Mouse (Mus musculus) midbrain, embryonic 16.5 days (tissue): ENCODE data around the gene Xrcc1. TPM values are rescaled to one million over a fixed set of nuclear protein-coding genes. Genes with fewer than 3 reads are reported as not detected.

Source experiments
- ATAC-seq: fragments of 200-750 bp; cut with Nextera tagmentation; 2 replicates; pipeline ENCODE4 v1.8.0; 2017; ENCODE audit warnings: moderate TSS enrichment
- H3K27ac ChIP-seq: fragments of 300-500 bp; sonication (generic); 2 replicates; pipeline ENCODE4 v1.5.1; 2014; ENCODE audit warnings: mild to moderate bottlenecking, low read length, mixed read lengths
- H3K27me3 ChIP-seq: fragments of 300-500 bp; sonication (generic); 2 replicates; pipeline ENCODE4 v1.6.1; 2014; ENCODE audit warnings: low read depth, low read length, mixed read lengths; ENCODE audit not compliant: control insufficient read depth, insufficient read depth
- H3K36me3 ChIP-seq: fragments of 300-500 bp; sonication (generic); 2 replicates; pipeline ENCODE4 v1.6.1; 2014; ENCODE audit warnings: mild to moderate bottlenecking, low read length, moderate library complexity, mixed read lengths; ENCODE audit not compliant: control insufficient read depth, insufficient read depth
- H3K4me1 ChIP-seq: fragments of 300-500 bp; sonication (generic); 2 replicates; pipeline ENCODE4 v1.6.1; 2014; ENCODE audit warnings: mild to moderate bottlenecking, low read length, mixed read lengths; ENCODE audit not compliant: control insufficient read depth, insufficient read depth
- H3K4me2 ChIP-seq: fragments of 300-500 bp; sonication (generic); 2 replicates; pipeline ENCODE4 v1.6.1; 2014; ENCODE audit warnings: mild to moderate bottlenecking, low read length, mixed read lengths
- H3K4me3 ChIP-seq: fragments of 300-500 bp; sonication (generic); 2 replicates; pipeline ENCODE4 v1.5.1; 2014; ENCODE audit warnings: low read depth, mild to moderate bottlenecking, low read length, moderate library complexity, mixed read lengths
- H3K9ac ChIP-seq: fragments of 300-500 bp; sonication (generic); 2 replicates; pipeline ENCODE4 v1.6.1; 2014; ENCODE audit warnings: low read depth, low read length, mixed read lengths
- H3K9me3 ChIP-seq: fragments of 300-500 bp; sonication (generic); replicated peaks from 2 replicates; pipeline ENCODE4 v1.6.1; 2014; ENCODE audit warnings: mild to moderate bottlenecking, low read length, mixed read lengths; ENCODE audit not compliant: control insufficient read depth, poor library complexity, severe bottlenecking
- WGBS: fragments of 180-500 bp; shearing (Covaris S2); extraction: QIAGEN DNeasy Blood & Tissue Kit; methylation state at CpG from one replicate; pipeline ENCODE4 v1.1.7; 2014; 5-methylcytosine and 5-hydroxymethylcytosine counted together
- polyA plus RNA-seq: library from polyadenylated mRNA; unstranded; fragments of >200 nt; fragmentation: Nextera tagmentation; extraction: Ambion mirVana; gene quantifications from 2 replicates; pipeline ENCODE4 v1.2.1, GENCODE M21; 2015

Xrcc1 gene
- polyA plus RNA-seq, 1 experiment from 2014 or later: 66.1 TPM

DNA sequence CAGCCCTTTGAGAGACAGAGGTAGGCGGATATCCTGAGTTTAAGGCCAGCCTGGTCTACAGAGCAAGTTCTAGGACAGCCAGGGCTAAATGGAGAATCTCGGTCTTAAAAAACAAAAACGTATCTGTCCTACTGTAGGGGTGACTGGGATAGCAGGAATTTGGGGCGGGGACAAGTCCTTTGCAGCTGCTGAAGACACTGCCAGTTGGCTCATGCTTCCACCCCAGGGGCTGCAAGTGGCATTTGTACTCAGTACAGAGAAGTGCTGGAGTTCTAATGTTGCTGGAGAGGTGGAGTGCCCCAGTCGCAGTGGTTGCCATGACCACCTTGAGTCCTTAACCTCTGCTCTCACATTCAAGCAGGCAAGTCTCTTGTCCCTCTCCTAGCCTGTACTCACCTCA, 23.3 kb upstream of the Xrcc1 start:
- H3K9ac ChIP-seq: no peak overlapping the region
- ATAC-seq: no peak
- WGBS: 59% methylated on average over 5 of the region's 5 CpGs
- H3K27ac ChIP-seq: no peak overlapping the region
- no peaks in the 10 kb centered on the region for H3K27me3 ChIP-seq
- no peaks in the 10 kb centered on the region; the same call in 1 of the 2 replicates for H3K36me3 ChIP-seq
- no peaks in the 10 kb centered on the region for H3K9me3 ChIP-seq
- H3K4me3 ChIP-seq: no peak overlapping the region
- no peaks in the 10 kb centered on the region for H3K4me1 ChIP-seq
- H3K4me2 ChIP-seq: no peak overlapping the region

DNA sequence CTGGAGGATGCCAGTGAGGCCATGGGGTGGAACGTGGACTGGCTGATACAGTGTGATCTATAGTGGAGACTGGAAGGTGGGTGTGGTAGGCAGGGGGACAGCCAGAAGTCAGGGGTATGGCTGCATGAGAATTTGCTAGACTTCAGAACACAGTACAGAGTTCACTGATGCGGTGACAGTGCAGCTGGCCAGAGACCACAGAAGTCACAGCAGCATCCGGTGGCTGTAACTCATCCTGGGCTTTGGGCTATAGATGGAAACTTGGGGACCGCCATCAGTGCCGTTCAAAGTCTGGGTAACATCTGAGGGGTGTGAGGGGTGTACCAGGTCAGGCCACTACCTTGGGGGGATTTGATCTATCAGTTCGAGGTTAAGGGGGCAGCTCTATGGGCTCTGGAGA, 22.4 kb upstream of the Xrcc1 start:
- H3K4me2 ChIP-seq: no peak overlapping the region
- no peak for ATAC-seq
- H3K9ac ChIP-seq: no peak overlapping the region
- 90% methylated on average over 6 of the region's 6 CpGs for WGBS
- no peaks in the 10 kb centered on the region for H3K4me1 ChIP-seq
- H3K9me3 ChIP-seq: no peaks in the 10 kb centered on the region
- H3K27me3 ChIP-seq: no peaks in the 10 kb centered on the region
- H3K36me3 ChIP-seq: no peaks in the 10 kb centered on the region; the same call in 1 of the 2 replicates
- no peak overlapping the region for H3K4me3 ChIP-seq
- no peak overlapping the region for H3K27ac ChIP-seq

DNA sequence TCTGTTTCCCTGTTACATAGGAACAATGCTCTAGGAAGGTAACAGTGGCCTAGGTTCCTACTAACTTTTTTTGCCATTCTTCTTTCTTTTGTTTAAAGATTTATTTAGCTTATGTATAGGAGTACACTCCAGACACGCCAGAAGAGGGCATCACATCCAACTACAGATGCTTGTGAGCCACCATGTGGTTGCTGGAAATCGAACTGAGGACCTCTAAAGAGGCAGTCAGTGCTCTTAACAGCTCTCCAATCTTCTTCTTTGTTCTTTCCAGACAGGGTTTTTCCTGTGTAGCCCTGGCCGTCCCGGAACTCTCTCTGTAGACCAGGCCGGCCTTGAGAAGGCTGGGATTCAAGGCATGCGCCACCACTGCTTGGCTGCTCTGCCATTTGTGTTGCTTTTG, 21.1 kb upstream of the Xrcc1 start:
- Histone ChIP-seq H3K4me3 (no peak overlapping the region), H3K4me1 (peaks cover 6% of the 10 kb centered on the region), H3K27me3 (no peaks in the 10 kb centered on the region), H3K9ac (no peak overlapping the region), H3K4me2 (no peak overlapping the region), H3K36me3 (no peaks in the 10 kb centered on the region; the same call in 1 of the 2 replicates), H3K9me3 (no peaks in the 10 kb centered on the region), H3K27ac (no peak overlapping the region)
- ATAC-seq: no peak
- 82% methylated on average over 6 of the region's 6 CpGs for WGBS

DNA sequence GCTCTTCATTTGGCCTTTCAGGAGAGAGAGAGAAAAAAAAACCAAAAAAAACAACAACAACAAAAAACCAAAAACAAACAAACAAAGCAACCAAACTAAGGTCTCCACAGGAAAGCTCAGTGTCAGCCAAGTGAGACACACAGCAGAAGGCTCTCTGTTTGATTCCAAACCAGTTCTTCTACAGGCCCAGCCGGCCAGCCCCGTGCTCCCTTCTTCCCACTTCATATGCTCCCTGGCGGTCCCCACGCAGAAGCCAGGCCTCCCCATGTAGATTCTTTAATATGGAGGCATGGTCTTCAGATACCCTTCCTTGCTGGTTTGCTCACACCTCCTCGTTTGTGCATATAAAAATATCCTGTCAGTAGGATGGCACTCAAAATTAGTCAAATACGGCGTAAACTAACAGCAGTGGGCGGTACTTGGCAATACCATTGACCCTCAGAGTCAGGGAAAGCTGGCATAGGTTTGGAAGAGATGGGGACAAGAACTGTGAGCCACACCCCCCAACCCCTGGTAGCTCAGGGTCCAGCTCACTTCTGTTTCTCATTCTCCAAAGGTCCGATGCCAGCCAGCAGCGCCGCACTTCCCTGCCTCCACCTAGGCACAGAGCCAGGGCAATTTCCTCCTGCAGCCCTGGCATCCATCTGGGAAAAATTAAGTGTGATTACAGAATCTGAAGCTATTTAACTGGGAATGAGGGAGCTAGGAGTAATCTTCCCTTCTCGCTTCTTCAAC, 20.2 kb upstream of the Xrcc1 start:
- no peak overlapping the region for H3K27ac ChIP-seq
- ATAC-seq: no peak
- H3K9ac ChIP-seq: no peak overlapping the region
- 84% methylated on average over 12 of the region's 12 CpGs for WGBS
- H3K27me3 ChIP-seq: no peaks in the 10 kb centered on the region
- H3K4me3 ChIP-seq: no peak overlapping the region
- H3K4me2 ChIP-seq: no peak overlapping the region
- no peaks in the 10 kb centered on the region for H3K36me3 ChIP-seq
- H3K4me1 ChIP-seq: peaks cover 6% of the 10 kb centered on the region
- H3K9me3 ChIP-seq: no peaks in the 10 kb centered on the region

DNA sequence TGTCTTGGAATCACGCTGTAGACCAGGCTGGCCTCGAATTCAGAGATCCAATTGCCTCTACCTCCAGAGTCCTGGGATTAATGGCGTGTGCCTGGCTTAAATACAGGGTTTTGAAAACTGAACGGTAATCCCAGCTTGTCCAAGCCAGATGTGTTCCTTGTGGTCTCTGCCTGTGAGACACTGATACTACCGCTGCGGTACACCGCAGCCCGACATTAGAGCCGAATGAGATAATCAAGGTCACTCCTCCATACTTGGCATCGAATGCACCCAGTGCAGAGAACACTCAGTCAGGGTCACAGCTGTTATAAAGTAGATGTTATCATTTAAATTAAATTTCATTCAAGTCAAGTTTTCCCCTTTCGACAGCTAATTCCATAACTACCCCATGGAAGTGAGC, 17.2 kb upstream of the Xrcc1 start:
- 89% methylated on average over 11 of the region's 11 CpGs for WGBS
- no peaks in the 10 kb centered on the region for H3K9me3 ChIP-seq
- ATAC-seq: no peak

DNA sequence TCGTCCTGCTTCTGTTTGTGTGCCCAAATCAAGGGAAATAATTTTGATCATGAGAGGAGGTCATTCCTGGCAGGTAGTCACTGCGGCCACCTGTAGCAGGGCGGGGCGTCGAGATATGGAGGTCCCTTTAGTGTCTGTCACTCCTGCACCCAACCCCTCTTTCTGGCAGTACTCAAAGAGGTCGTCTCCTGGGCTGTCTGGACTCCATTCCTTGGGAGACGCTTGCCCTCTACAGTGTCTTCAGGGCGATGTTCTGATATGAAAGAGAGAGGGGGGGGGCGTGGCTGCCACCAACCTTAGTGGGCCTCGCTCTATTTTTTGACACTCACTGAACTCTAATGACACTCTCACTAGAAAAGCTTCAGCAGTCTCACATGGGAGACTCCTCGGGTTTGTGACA, 16.5 kb upstream of the Xrcc1 start:
- peak overlapping the region; percentile 69 for H3K4me2 ChIP-seq
- peaks cover 10% of the 10 kb centered on the region for H3K36me3 ChIP-seq
- 68% methylated on average over 11 of the region's 11 CpGs for WGBS
- no peaks in the 10 kb centered on the region for H3K9me3 ChIP-seq
- ATAC-seq: peak; percentile 12
- H3K27ac ChIP-seq: peak overlapping the region; percentile 88
- peaks cover 32% of the 10 kb centered on the region for H3K4me1 ChIP-seq
- H3K9ac ChIP-seq: peak overlapping the region; percentile 73
- peak overlapping the region; percentile 55 for H3K4me3 ChIP-seq
- no peaks in the 10 kb centered on the region for H3K27me3 ChIP-seq

More for the DNA sequence above, 17.2 kb upstream of the Xrcc1 start:
- peaks cover 7% of the 10 kb centered on the region for H3K36me3 ChIP-seq
- no peaks in the 10 kb centered on the region for H3K27me3 ChIP-seq
- H3K27ac ChIP-seq: no peak overlapping the region
- H3K4me1 ChIP-seq: peaks cover 25% of the 10 kb centered on the region
- H3K4me3 ChIP-seq: no peak overlapping the region
- no peak overlapping the region for H3K4me2 ChIP-seq
- H3K9ac ChIP-seq: no peak overlapping the region

DNA sequence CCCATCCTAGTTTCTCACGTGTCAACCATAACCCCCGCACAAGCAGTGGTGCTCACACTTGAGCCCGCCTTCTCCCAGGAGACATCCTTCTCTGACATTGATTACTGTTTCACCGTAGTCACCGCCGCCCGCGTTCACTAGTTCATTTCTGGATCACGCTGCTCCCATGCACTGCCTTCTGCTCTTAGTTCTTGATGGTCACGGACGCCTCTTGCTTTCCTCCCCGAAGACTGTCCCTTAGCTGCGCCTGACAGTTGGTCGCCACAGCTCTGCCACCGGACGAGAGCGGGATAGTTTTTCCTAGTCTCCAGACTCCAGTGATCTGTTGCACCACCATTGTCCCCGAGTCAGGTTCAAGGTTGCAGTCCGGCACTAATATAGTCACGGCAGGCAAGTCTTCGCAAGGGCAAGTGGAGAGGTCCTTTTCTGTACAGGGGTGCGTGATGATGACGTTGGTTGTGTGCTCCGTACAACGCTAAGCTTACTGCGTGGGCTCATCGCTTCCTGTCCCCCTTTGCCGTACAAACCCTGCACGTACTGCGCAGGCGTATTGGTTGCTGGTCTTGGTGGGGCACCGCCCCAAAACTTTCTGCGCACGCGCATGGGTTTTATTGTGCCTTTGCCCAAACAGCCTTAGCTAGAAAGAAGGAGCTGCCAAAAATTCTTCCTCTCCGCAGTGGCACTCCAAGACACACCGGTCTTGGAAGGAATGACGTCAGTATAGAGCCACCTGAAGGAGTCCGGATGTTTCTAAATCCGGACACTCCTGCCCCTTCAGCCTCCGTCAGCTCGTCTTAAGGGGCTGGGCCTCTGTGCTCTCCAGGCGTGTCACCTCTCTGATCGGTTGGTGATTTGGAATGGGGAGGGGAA, 15.8 kb upstream of the Xrcc1 start, which contains the start of gene Irgq:
TSS of gene Irgq (plus strand) at position 628 of the 870 bp plus-strand sequence.
- Histone ChIP-seq H3K27ac (peak within 1 kb of the TSS; percentile 88), H3K9me3 (no peaks in the 10 kb centered on the region), H3K9ac (peak within 1 kb of the TSS; percentile 93), H3K36me3 (peaks cover 16% of the 10 kb centered on the region), H3K27me3 (no peaks in the 10 kb centered on the region), H3K4me1 (peaks cover 33% of the 10 kb centered on the region), H3K4me3 (peak within 1 kb of the TSS; percentile 55), H3K4me2 (peak within 1 kb of the TSS; percentile 91)
- under 1% methylated on average over 44 of the region's 44 CpGs for WGBS
- peak; percentile 95 for ATAC-seq

DNA sequence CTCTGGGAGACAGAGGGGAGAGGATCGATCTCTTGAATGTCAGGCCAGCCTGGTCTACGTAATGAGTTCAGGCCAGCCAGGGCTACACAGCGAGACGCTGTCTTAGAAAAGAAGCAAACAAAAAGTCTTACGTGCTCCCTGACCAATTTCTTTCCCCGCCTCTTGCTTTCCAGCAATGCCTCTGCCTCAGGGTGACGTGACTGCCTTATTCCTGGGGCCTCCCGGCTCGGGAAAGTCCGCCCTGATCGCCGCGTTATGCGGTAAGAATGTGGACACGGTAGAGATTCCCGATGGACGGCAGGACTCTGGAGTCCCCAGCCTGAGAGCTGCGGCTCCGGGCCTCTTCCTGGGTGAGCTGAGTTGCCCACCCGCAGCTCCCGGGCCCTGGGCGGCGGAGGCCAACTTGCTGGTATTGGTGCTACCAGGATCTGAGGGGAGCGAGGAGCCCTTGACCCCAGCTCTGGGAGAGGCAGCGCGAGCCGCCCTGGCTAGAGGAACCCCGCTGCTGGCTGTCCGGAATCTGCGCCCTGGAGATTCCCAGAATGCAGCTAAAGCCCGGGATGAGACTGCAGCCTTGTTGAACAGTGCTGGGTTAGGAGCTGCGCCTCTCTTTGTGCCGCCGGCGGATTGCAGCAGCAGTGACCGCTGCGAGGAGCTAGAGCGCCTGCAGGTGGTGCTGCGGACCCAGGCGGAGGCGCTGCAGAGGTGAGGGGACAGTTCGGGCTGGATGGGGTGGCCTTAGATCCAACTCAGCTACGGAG, 14.7 kb upstream of the Xrcc1 start:
- Histone ChIP-seq H3K4me3 (peak overlapping the region; percentile 55), H3K4me2 (peak overlapping the region; percentile 91), H3K9ac (peak overlapping the region; percentile 93), H3K4me1 (peaks cover 33% of the 10 kb centered on the region), H3K27ac (peak overlapping the region; percentile 81), H3K36me3 (peaks cover 25% of the 10 kb centered on the region), H3K9me3 (no peaks in the 10 kb centered on the region), H3K27me3 (no peaks in the 10 kb centered on the region)
- ATAC-seq: peak; percentile 41
- WGBS: under 1% methylated on average over 43 of the region's 43 CpGs
